Mouse (Mus musculus) ES-E14 (cell line): ENCODE measurements at regions not wholly inside any gene's neighbourhood (a gene's known extent, or its start where the extent isn't known, plus 50 kb on each side); places are given as distances from the start of the nearest gene placed in this dataset.

Experiments
- CHD2 ChIP-seq: IDR thresholded peaks from 2 replicates; pipeline ENCODE4 v1.6.1; 2014; ENCODE audit warnings: mild to moderate bottlenecking, low read depth, low read length, inconsistent platforms
- HCFC1 ChIP-seq: IDR thresholded peaks from 2 replicates; pipeline ENCODE4 v1.6.1; 2012; ENCODE audit warnings: low read length, inconsistent platforms, borderline replicate concordance; ENCODE audit not compliant: insufficient read depth
- ZC3H11A ChIP-seq: IDR thresholded peaks from 2 replicates; pipeline ENCODE4 v1.6.1; 2012; ENCODE audit warnings: low read depth, mild to moderate bottlenecking, inconsistent platforms, low read length, borderline replicate concordance
- ZNF384 ChIP-seq: IDR thresholded peaks from 2 replicates; pipeline ENCODE4 v1.6.1; 2012; ENCODE audit warnings: low read depth, low read length, inconsistent platforms

DNA sequence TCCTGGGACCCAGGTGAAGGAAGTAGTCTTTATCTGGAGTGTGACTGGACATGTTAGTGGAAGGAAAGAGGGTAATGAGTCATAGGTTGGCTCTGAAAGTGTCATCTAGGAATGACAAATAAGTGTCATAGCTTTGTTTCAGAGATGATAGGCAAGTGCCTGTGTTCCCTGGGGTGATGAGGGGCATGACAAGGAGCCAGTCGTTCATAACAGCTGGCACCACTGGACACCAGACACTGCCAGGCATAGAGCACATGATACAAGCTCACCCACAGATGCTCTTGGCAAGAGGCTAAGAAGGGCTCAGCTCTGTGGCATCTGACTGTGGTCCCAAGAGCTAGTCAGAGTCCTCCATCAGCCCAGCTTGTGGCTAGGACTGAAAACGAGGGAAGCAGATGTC is 171.0 kb downstream of the Rab11fip4 start:
- no peak for TF ChIP-seq ZNF384
- no peak for TF ChIP-seq HCFC1
- TF ChIP-seq ZC3H11A = no peak
- no peak for TF ChIP-seq CHD2
